Mouse (Mus musculus) cerebellum, postnatal 36 days (tissue): ENCODE results near the gene BC029722.
"Not testable (repeated sequence)": the region's sequence is repeated elsewhere in the genome, so short reads cannot be mapped to it uniquely, and the experiment has no call there.

Source experiments
- DNase-seq, 2 experiments: peaks; one replicate each; pipeline ENCODE4 v3.0.0; 2021 to 2022; ENCODE audit warnings: mixed read lengths in 2 of 2

Gene BC029722

GRCm38 (mm10) chr2:155819392-155819448, at the start of gene BC029722:
Gene BC029722 (minus strand): TSS chr2:155819426.
- no peak for DNase-seq

GRCm38 (mm10) chr2:155868320-155868719, 49.1 kb upstream of the BC029722 start:
- DNase-seq: no peak

- no peak for DNase-seq
Measured at GRCm38 (mm10) chr2:155863301-155863867, 44.2 kb upstream of the BC029722 start.

GRCm38 (mm10) chr2:155862573-155863300, 43.5 kb upstream of the BC029722 start:
- no peak for DNase-seq

GRCm38 (mm10) chr2:155861581-155861980, 42.4 kb upstream of the BC029722 start:
- no peak for DNase-seq

- DNase-seq: no peak
Measured at GRCm38 (mm10) chr2:155860102-155860501, 40.9 kb upstream of the BC029722 start.

- no peak for DNase-seq
Measured at GRCm38 (mm10) chr2:155852536-155852935, 33.3 kb upstream of the BC029722 start.

- no peak for DNase-seq
Measured at GRCm38 (mm10) chr2:155850120-155850519, 30.9 kb upstream of the BC029722 start.

- DNase-seq: no peak
Measured at GRCm38 (mm10) chr2:155849464-155849863, 30.2 kb upstream of the BC029722 start.

GRCm38 (mm10) chr2:155848291-155848690, 29.1 kb upstream of the BC029722 start:
- DNase-seq: peak; percentile 76 to 84

- DNase-seq: no peak
Measured at GRCm38 (mm10) chr2:155846930-155847329, 27.7 kb upstream of the BC029722 start.

GRCm38 (mm10) chr2:155838961-155839360, 19.7 kb upstream of the BC029722 start:
- DNase-seq: no peak

GRCm38 (mm10) chr2:155837961-155838360, 18.7 kb upstream of the BC029722 start:
- DNase-seq: no peak

GRCm38 (mm10) chr2:155834732-155835131, 15.5 kb upstream of the BC029722 start, which contains the start of gene Fam83c:
Gene Fam83c (minus strand): TSS chr2:155834854.
- DNase-seq: no peak

- DNase-seq: not testable (repeated sequence)
Measured at GRCm38 (mm10) chr2:155832087-155832486, 12.9 kb upstream of the BC029722 start.

GRCm38 (mm10) chr2:155831302-155831701, 12.1 kb upstream of the BC029722 start:
- no peak for DNase-seq

- DNase-seq: no peak
Measured at GRCm38 (mm10) chr2:155830841-155831240, 11.6 kb upstream of the BC029722 start.

GRCm38 (mm10) chr2:155826630-155827424, 7.6 kb upstream of the BC029722 start, which contains the start of gene Eif6:
Gene Eif6 (minus strand): TSS chr2:155826925.
- peak; percentile 80 to 84 for DNase-seq

- no peak for DNase-seq
Measured at GRCm38 (mm10) chr2:155825904-155826629, 6.8 kb upstream of the BC029722 start.

GRCm38 (mm10) chr2:155823722-155824121, 4.5 kb upstream of the BC029722 start:
- no peak for DNase-seq

- no peak for DNase-seq
Measured at GRCm38 (mm10) chr2:155820779-155821178, 1.6 kb upstream of the BC029722 start.

- peak in 1 of 2 experiments; percentile 35 for DNase-seq
Measured at GRCm38 (mm10) chr2:155819449-155820251, 424 bp upstream of the BC029722 start.
